Mouse (Mus musculus) spleen, adult 18-20 months (tissue): ENCODE data around the gene Surf4.
"Not testable (repeated sequence)": the region's sequence is repeated elsewhere in the genome, so short reads cannot be mapped to it uniquely, and the experiment has no call there.

Source experiments
- DNase-seq, 2 experiments: peaks; one replicate each; pipeline ENCODE4 v3.0.0; 2022; ENCODE audit warnings: mixed read lengths in 2 of 2

Gene Surf4

DNA sequence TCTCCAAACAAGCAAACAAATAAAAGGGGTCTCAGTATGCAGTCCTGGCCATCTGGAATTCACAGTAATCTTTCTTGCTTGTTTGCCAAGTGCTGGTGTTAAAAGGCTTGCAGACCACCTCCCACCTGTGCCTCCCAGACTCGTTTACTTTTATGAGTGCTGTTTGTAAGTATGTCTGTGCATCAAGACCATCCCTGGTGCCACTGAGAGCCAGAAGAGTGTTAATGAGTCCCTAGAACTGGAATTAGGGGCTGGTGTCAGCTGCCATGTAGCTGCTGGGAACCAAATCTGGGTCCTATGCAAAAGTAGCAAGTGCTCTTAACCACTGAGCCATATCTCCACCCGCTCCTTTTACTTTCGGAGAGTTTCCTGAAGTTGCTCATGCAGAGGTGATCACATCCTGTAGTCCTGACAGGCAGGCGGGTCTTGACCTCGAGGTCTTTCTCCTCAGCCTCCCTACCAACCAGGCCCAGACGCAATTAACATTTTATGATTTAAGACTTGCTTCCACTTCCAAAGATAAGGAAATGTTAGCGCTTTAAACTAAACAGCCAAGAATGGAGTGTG, 31.8 kb downstream of the Surf4 start:
- DNase-seq = no peak

- no peak for DNase-seq
Measured at GRCm38 (mm10) chr2:26900731-26901130, 33.0 kb downstream of the Surf4 start.

DNA sequence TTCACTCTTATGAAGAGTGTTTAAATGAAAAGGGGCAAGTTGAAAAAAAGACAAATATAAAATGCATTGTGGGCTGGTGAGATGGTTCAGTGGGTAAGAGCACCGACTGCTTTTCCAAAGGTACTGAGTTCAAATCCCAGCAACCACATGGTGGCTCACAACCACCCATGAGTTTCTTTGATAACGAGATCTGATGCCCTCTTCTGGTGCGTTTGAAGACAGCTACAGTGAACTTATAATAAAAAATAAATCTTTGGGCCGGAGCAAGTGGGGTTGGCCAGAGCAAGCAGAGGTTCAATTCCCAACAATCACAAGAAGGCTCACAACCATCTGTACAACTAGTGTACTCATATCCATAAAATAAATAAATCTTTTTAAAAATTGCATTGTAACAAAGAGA, 37.8 kb downstream of the Surf4 start:
- no peak for DNase-seq

GRCm38 (mm10) chr2:26886170-26886569, 47.6 kb downstream of the Surf4 start:
- not testable (repeated sequence) for DNase-seq

DNA sequence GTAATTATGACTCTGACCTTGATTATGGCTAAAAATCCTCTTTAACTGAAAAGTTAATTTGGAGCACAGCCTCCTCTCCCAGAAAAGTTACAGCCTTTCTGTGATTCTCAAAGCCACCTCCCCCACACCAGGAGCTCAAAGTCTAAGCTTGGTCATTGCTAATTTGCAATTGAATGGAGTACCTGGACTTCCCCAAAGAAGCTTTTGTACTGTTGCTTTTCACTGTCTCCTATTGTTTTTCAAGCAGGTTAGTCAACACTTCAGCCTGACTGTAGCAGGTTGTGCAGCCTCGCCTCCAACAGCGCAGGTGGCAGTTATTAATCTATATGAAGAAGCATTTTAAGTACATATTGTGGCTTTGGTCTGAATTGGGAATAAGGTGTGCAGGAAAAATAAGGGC, 48.2 kb downstream of the Surf4 start:
- not testable (repeated sequence) for DNase-seq

- DNase-seq = no peak
Measured at GRCm38 (mm10) chr2:26878571-26878970, 55.2 kb downstream of the Surf4 start.

GRCm38 (mm10) chr2:26870666-26871065, 63.1 kb downstream of the Surf4 start:
- DNase-seq = no peak
